Mouse (Mus musculus) gastrocnemius, adult 2 months (tissue): ENCODE measurements around the gene Snx32. TPM values are rescaled to one million over a fixed set of nuclear protein-coding genes. Genes with fewer than 3 reads are reported as not detected.

Experiments
- DNase-seq: peaks from one replicate; pipeline ENCODE4 v3.0.0; 2022
- H3K27ac ChIP-seq: fragments of 200-600 bp; 2 replicates; pipeline ENCODE4 v1.8.1; 2022; ENCODE audit warnings: mild to moderate bottlenecking
- H3K4me3 ChIP-seq: fragments of 200-600 bp; 2 replicates; pipeline ENCODE4 v1.8.1; 2022; ENCODE audit warnings: mild to moderate bottlenecking, moderate library complexity
- CTCF ChIP-seq: fragments of 200-600 bp; IDR thresholded peaks from 2 replicates; pipeline ENCODE4 v1.8.1; 2022; ENCODE audit warnings: antibody characterized with exemption, mild to moderate bottlenecking, moderate library complexity
- intact Hi-C: fragments of 180-260 bp; cut with DNase I; formaldehyde crosslinking; loops from one replicate; pipeline ENCODE4 v1.15.1; 2025
- total RNA-seq, 2 experiments: library from RNA; stranded (reverse); gene quantifications; 2 replicates each; pipeline ENCODE4 v1.2.3; 2021

Gene Snx32
- total RNA-seq, 2 experiments from 2014 or later: 5.8 to 8.0 TPM

DNA sequence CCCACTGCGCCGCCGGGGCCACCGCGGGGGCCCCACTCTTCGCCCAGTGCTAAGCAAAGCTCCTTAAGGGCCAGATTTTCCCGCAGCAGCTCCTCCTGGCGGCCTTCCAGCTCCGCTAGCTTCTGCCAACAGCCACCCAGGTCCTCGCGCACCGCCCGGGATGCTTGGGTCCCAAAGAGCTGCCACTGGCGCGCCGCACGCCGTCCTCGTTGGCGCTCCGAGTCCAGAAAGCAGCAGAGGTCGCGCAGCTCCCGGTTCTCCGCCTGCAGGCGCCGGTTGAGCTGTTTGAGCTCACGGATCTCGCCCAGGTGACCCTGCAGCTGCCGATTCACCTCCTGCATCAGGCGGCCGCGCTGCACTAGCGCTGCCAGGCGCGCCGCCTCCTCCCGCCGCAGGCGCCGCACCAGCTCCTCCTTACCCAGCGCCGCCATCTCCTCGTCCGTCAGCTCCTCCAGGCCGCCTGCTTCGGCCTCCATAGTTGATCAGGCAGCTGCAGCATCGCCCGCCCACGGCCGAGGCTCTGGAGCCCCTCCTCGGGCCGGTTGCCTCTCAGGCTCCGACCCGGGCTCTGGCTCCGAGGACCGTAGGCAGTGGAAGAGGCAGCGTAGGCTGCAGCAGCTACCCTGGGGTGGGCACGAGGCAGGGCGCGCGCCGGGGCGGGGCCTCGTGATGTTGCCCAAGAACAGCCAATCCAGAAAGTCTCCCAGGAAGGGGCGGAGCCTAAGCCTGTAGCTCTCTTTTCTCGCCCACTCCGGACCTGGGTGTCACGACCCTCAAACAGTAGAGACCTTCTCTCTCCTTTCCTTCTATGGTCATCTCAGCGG lies 53.2 kb downstream of the Snx32 start:
- peak; percentile 17; the same call in 1 of the 2 replicates for TF ChIP-seq CTCF
- intact Hi-C loops: no loop called here
- H3K4me3 ChIP-seq: peak overlapping the region; percentile 89
- peak overlapping the region; percentile 97 for H3K27ac ChIP-seq
- peak; percentile 96 for DNase-seq

DNA sequence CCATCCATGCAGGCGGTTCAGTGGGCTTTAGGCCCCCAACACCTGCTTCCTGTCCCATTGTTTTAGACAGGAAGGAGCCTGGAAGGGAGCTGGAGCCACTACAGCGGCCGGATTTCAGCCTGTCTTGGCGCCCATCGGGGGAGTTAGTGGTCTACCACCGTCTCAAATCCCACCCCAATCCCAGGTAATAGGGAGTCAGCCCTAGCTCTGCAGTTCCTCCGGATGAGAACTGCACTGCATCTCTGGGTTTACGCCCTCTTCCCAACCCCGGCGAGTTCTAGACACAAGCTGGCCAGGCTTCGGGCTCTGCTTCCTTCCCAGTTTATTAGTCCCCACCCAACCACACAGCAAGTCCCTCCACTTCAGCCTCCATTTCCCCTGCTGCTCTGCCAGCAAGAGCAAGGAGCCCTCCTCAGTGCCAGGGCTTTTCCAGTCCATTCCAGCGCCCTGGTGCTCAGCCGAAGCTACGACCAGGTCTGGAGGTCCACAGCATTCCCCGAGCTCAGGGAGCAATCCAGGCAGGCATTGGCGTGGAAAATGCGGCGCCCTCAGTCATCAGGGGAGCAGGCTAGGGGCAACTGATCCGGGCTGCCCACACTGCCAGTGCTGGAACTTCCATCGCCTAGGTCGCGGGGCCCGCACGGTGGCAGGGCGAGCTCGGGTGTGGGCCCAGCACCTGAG lies 54.0 kb downstream of the Snx32 start:
- intact Hi-C loops: no loop called here
- H3K4me3 ChIP-seq: peak overlapping the region; percentile 89
- H3K27ac ChIP-seq: peak overlapping the region; percentile 97
- peak; percentile 43 for DNase-seq
- TF ChIP-seq CTCF: no peak

GRCm38 (mm10) chr19:5455568-5455967 lies 54.8 kb downstream of the Snx32 start:
- TF ChIP-seq CTCF: no peak
- peak overlapping the region; percentile 89 for H3K4me3 ChIP-seq
- DNase-seq: no peak
- intact Hi-C loops: no loop called here
- peak overlapping the region; percentile 97 for H3K27ac ChIP-seq

GRCm38 (mm10) chr19:5455037-5455436 lies 55.3 kb downstream of the Snx32 start:
- H3K27ac ChIP-seq: peak overlapping the region; percentile 97
- no peak for DNase-seq
- intact Hi-C loops: no loop called here
- no peak for TF ChIP-seq CTCF
- H3K4me3 ChIP-seq: peak overlapping the region; percentile 89

DNA sequence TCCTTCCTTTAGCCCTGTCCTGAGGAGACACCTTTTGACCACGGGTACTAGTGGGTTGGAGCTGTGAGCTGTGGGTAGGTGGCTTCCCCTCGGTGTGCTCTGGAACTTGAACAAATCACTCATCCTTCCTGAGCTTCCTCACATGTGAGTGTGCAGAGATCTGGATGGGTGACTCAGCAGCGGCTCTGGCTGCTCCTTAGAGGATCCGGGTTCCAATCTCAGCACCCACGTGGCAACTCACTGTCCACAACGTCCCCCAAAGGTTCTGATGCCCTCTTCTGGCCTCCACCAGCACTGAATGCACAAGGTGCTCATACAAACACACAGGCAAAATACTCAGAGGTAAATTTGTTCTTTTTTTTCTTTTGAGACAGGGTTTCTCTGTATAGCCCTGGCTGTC lies 58.6 kb downstream of the Snx32 start:
- no peak for DNase-seq
- H3K4me3 ChIP-seq: no peak overlapping the region
- no peak overlapping the region for H3K27ac ChIP-seq
- no peak for TF ChIP-seq CTCF
- intact Hi-C loops: no loop called here

- Histone ChIP-seq H3K4me3 (no peak overlapping the region), H3K27ac (no peak overlapping the region)
- DNase-seq: no peak
- intact Hi-C loops: no loop called here
- no peak for TF ChIP-seq CTCF
Observed at GRCm38 (mm10) chr19:5449673-5450072, 60.7 kb downstream of the Snx32 start.

DNA sequence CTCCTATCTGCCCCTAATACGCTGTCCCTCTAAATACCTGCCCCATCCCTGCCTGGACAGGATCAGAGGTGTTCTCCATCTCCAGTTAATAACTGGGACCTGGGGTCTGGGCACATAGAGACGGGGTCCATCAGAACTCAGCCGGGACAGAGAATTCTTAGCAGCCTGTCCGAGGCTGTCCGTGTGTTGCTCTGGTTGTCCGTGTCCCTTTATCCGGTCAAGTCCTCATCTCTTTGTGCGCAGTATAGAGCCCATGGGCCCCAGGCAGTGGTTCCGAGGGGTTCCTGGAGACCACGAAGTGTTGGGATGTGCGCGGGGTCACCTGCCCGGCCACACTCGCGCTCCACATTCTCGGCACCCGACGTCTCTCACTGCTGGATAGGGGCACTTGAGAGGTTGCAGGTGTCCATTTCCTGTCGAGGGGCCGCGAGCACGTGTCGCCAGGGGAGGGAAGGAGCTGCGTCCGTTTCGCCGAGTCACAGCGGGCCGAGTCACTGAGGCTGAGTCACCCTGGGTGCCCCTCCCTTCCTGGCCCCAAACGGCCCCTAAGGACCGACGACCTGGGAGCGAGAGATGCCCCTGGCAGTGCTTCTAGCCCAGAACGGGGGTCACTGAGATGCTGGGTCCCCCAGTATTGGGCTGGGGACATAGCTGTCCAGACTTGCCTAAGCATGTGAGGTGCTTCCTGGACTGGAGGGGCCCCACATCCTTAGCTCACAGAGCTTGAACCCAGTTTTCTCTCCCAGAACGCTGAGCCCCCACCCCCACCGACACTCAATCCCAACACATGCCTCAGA lies 61.8 kb downstream of the Snx32 start:
- Histone ChIP-seq H3K27ac (no peak overlapping the region), H3K4me3 (peak overlapping the region; percentile 70)
- TF ChIP-seq CTCF: no peak
- peak; percentile 43 for DNase-seq
- intact Hi-C loops: no loop called here

GRCm38 (mm10) chr19:5447515-5448353 lies 62.6 kb downstream of the Snx32 start, which contains the start of gene Fosl1:
TSS of gene Fosl1 (plus strand) at chr19:5447547.
- Histone ChIP-seq H3K4me3 (peak within 1 kb of the TSS; percentile 70), H3K27ac (no peak within 1 kb of the TSS)
- peak; percentile 72 for DNase-seq
- TF ChIP-seq CTCF: no peak
- intact Hi-C loops: no loop called here

GRCm38 (mm10) chr19:5445747-5446146 lies 64.6 kb downstream of the Snx32 start:
- Histone ChIP-seq H3K27ac (no peak overlapping the region), H3K4me3 (no peak overlapping the region)
- no peak for DNase-seq
- intact Hi-C loops: no loop called here
- no peak for TF ChIP-seq CTCF

GRCm38 (mm10) chr19:5444954-5445353 lies 65.4 kb downstream of the Snx32 start:
- no peak overlapping the region for H3K27ac ChIP-seq
- DNase-seq: no peak
- intact Hi-C loops: no loop called here
- H3K4me3 ChIP-seq: no peak overlapping the region
- TF ChIP-seq CTCF: no peak

DNA sequence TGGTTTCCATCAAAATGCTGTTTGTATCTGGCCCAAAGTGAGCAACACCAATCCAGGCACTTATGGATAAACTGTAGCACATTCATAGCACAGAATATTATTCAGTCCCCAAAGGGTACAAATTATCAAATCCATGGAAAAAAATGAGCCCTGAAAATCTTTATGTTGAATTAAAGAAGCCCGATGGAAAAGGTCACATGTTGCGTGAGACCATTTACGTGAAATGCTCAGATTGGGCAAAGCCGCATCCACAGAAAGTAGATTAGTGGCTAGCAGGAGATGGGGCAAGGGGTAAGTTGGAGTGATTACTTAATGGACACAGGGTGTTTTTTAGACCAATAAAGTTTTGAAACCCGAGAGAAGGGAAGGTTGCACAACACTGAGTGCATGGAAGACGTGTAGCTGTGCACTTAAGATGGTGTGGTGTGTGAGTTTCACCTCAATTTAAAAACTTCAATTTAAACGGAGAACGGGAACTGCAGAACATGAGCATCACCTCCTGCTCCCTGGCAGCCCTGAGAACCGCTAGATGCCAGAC lies 65.9 kb downstream of the Snx32 start:
- H3K4me3 ChIP-seq: no peak overlapping the region
- intact Hi-C loops: no loop called here
- TF ChIP-seq CTCF: no peak
- DNase-seq: no peak
- H3K27ac ChIP-seq: no peak overlapping the region

Other genes with a start within 250 kb of the Snx32 start
- 1 to 10 TPM; 5.2 to 8.5 TPM for gene Pacs1, start 237.4 kb downstream of the Snx32 start, total RNA-seq
- 10 to 100 TPM; 66.5 to 78.9 TPM for gene Sf3b2, start 215.1 kb downstream of the Snx32 start, total RNA-seq
- under 1 TPM in 1 of 2 experiments, not detected in 1; 0.11 TPM for gene Gal3st3, start 212.2 kb downstream of the Snx32 start, total RNA-seq
- gene Catsper1, start 174.8 kb downstream of the Snx32 start, total RNA-seq: not detected
- gene Cst6, start 161.0 kb downstream of the Snx32 start, total RNA-seq: 10 to 100 TPM; 27.5 to 44.2 TPM
- gene Eif1ad, start 143.8 kb downstream of the Snx32 start, total RNA-seq: 10 to 100 TPM; 15.7 to 17.9 TPM
- 100 to 1,000 TPM; 122 to 144 TPM for gene Banf1, start 143.4 kb downstream of the Snx32 start, total RNA-seq
- 10 to 100 TPM; 40.1 to 50.3 TPM for gene Sart1, start 121.8 kb downstream of the Snx32 start, total RNA-seq
- gene Tsga10ip, start 108.0 kb downstream of the Snx32 start, total RNA-seq: 1 to 10 TPM; 1.3 to 2.7 TPM
- gene Drap1, start 85.6 kb downstream of the Snx32 start, total RNA-seq: 100 to 1,000 TPM; 503 to 688 TPM
- gene AI837181, start 85.4 kb downstream of the Snx32 start, total RNA-seq: 10 to 100 TPM; 34.0 to 38.0 TPM
- not detected for gene Fosl1, start 63.0 kb downstream of the Snx32 start, total RNA-seq
- 1 to 10 TPM; 3.9 to 7.2 TPM for gene Ccdc85b, start 52.6 kb downstream of the Snx32 start, total RNA-seq
- 10 to 100 TPM; 33.9 to 35.8 TPM for gene Fibp, start 49.9 kb downstream of the Snx32 start, total RNA-seq
- gene Ctsw, start 42.0 kb downstream of the Snx32 start, total RNA-seq: not detected
- gene Efemp2, start 36.6 kb downstream of the Snx32 start, total RNA-seq: 1 to 10 TPM; 3.4 to 6.6 TPM
- gene Mus81, start 22.1 kb downstream of the Snx32 start, total RNA-seq: 10 to 100 TPM; 20.1 to 23.3 TPM
- 10 to 100 TPM; 52.8 to 72.0 TPM for gene Cfl1, start 20.1 kb downstream of the Snx32 start, total RNA-seq
- gene 1700020D05Rik, start 6.8 kb downstream of the Snx32 start, total RNA-seq: 1 to 10 TPM in 1 of 2 experiments, under 1 TPM in 1; 0.92 to 1.6 TPM
- not detected for gene Ovol1, start 50.1 kb upstream of the Snx32 start, total RNA-seq
- gene Ap5b1, start 57.5 kb upstream of the Snx32 start, total RNA-seq: 1 to 10 TPM; 2.0 to 2.3 TPM
- gene Rnaseh2c, start 91.3 kb upstream of the Snx32 start, total RNA-seq: 10 to 100 TPM; 42.4 to 53.6 TPM
- 10 to 100 TPM; 20.9 to 23.7 TPM for gene Kat5, start 99.7 kb upstream of the Snx32 start, total RNA-seq
- 10 to 100 TPM; 14.6 to 14.7 TPM for gene Rela, start 126.9 kb upstream of the Snx32 start, total RNA-seq
- 10 to 100 TPM in 1 of 2 experiments, 1 to 10 TPM in 1; 10.0 to 11.0 TPM for gene Sipa1, start 153.2 kb upstream of the Snx32 start, total RNA-seq
- gene Map3k11, start 178.2 kb upstream of the Snx32 start, total RNA-seq: 10 to 100 TPM in 1 of 2 experiments, 1 to 10 TPM in 1; 8.7 to 11.8 TPM
- 10 to 100 TPM; 12.6 to 14.0 TPM for gene Pcnx3, start 178.4 kb upstream of the Snx32 start, total RNA-seq
- not detected for gene Kcnk7, start 193.8 kb upstream of the Snx32 start, total RNA-seq
- 100 to 1,000 TPM; 218 to 220 TPM for gene Ehbp1l1, start 215.8 kb upstream of the Snx32 start, total RNA-seq
- gene Fam89b, start 219.1 kb upstream of the Snx32 start, total RNA-seq: 10 to 100 TPM; 22.2 to 22.6 TPM
- 10 to 100 TPM; 32.4 to 44.6 TPM for gene Ltbp3, start 230.4 kb upstream of the Snx32 start, total RNA-seq